Mouse (Mus musculus): Measurements from ENCODE around the gene Rgl2.

Gene Rgl2

GRCm38 (mm10) chr17:33968927-33969326 lies 39.6 kb downstream of the Rgl2 start:
- no peak for DNase-seq (ENCODE audit: low spot score)

GRCm38 (mm10) chr17:33969394-33969793 lies 40.1 kb downstream of the Rgl2 start:
- peak; percentile 21 for DNase-seq (ENCODE audit: low spot score)

- no peak for DNase-seq (ENCODE audit: low spot score)
Measured at GRCm38 (mm10) chr17:33972691-33973090, 43.3 kb downstream of the Rgl2 start.

GRCm38 (mm10) chr17:33973572-33973971 lies 44.2 kb downstream of the Rgl2 start:
- DNase-seq (ENCODE audit: low spot score): no peak

- DNase-seq (ENCODE audit: low spot score): peak; percentile 17
Measured at GRCm38 (mm10) chr17:33977861-33978557, 48.7 kb downstream of the Rgl2 start.

- DNase-seq (ENCODE audit: low spot score): peak; percentile 80
Measured at GRCm38 (mm10) chr17:33978631-33979031, 49.3 kb downstream of the Rgl2 start.

GRCm38 (mm10) chr17:33979512-33980050 lies 50.2 kb downstream of the Rgl2 start:
- DNase-seq (ENCODE audit: low spot score): no peak

GRCm38 (mm10) chr17:33980181-33981035 lies 51.1 kb downstream of the Rgl2 start:
- DNase-seq (ENCODE audit: low spot score): no peak

GRCm38 (mm10) chr17:33981192-33981909 lies 52.0 kb downstream of the Rgl2 start:
- peak; percentile 85 for DNase-seq (ENCODE audit: low spot score)

- peak; percentile 74 for DNase-seq (ENCODE audit: low spot score)
Measured at GRCm38 (mm10) chr17:33982136-33982535, 52.8 kb downstream of the Rgl2 start.
